Mouse (Mus musculus): ENCODE results near the gene Ubl5.
"Not testable (repeated sequence)": the region's sequence is repeated elsewhere in the genome, so short reads cannot be mapped to it uniquely, and the experiment has no call there.

Ubl5 gene

GRCm38 (mm10) chr9:20662325-20662724 lies 19.6 kb downstream of the Ubl5 start:
- peak; percentile 60 to 72 for DNase-seq

- no peak for DNase-seq
Measured at GRCm38 (mm10) chr9:20662874-20663273, 20.2 kb downstream of the Ubl5 start.

- DNase-seq: no peak
Measured at GRCm38 (mm10) chr9:20663956-20664355, 21.3 kb downstream of the Ubl5 start.

GRCm38 (mm10) chr9:20664366-20664765 lies 21.7 kb downstream of the Ubl5 start:
- DNase-seq: no peak

- no peak for DNase-seq
Measured at GRCm38 (mm10) chr9:20664982-20665637, 22.4 kb downstream of the Ubl5 start.

GRCm38 (mm10) chr9:20665925-20666324 lies 23.2 kb downstream of the Ubl5 start:
- no peak for DNase-seq

GRCm38 (mm10) chr9:20666510-20667034 lies 23.9 kb downstream of the Ubl5 start:
- DNase-seq: no peak

GRCm38 (mm10) chr9:20668065-20668464 lies 25.4 kb downstream of the Ubl5 start:
- no peak for DNase-seq

GRCm38 (mm10) chr9:20672047-20672446 lies 29.4 kb downstream of the Ubl5 start:
- no peak for DNase-seq

- DNase-seq: no peak
Measured at GRCm38 (mm10) chr9:20677892-20678291, 35.2 kb downstream of the Ubl5 start.

- no peak for DNase-seq
Measured at GRCm38 (mm10) chr9:20680378-20680958, 37.8 kb downstream of the Ubl5 start.

- no peak for DNase-seq
Measured at GRCm38 (mm10) chr9:20681546-20682388, 39.1 kb downstream of the Ubl5 start.

- DNase-seq: no peak
Measured at GRCm38 (mm10) chr9:20682389-20682722, 39.7 kb downstream of the Ubl5 start.

GRCm38 (mm10) chr9:20685081-20685861 lies 42.6 kb downstream of the Ubl5 start:
- DNase-seq: no peak

GRCm38 (mm10) chr9:20689403-20689802 lies 46.7 kb downstream of the Ubl5 start:
- DNase-seq: no peak

- DNase-seq: no peak
Measured at GRCm38 (mm10) chr9:20689913-20690312, 47.2 kb downstream of the Ubl5 start.

GRCm38 (mm10) chr9:20690449-20690848 lies 47.8 kb downstream of the Ubl5 start:
- not testable (repeated sequence) for DNase-seq

- DNase-seq: no peak
Measured at GRCm38 (mm10) chr9:20692863-20693262, 50.2 kb downstream of the Ubl5 start.

GRCm38 (mm10) chr9:20694721-20695235 lies 52.1 kb downstream of the Ubl5 start:
- no peak for DNase-seq

GRCm38 (mm10) chr9:20696107-20696712 lies 53.5 kb downstream of the Ubl5 start:
- no peak for DNase-seq

Measured in lung, postnatal 4 days (tissue).